Mouse (Mus musculus) left cerebral cortex, adult 18-20 months (tissue): ENCODE measurements around the gene Rps5. TPM values are rescaled to one million over a fixed set of nuclear protein-coding genes. Genes with fewer than 3 reads are reported as not detected.

Experiments used
- total RNA-seq, 2 experiments: library from RNA; stranded (reverse); gene quantifications; 2 replicates each; pipeline ENCODE4 v1.2.3; 2021

The Rps5 gene
- total RNA-seq, 2 experiments from 2014 or later = 402 to 450 TPM

Other genes with a start within 250 kb of the Rps5 start
- gene Vmn2r55, start 237.3 kb upstream of the Rps5 start, total RNA-seq = not detected
- not detected for gene Vmn2r56, start 187.3 kb upstream of the Rps5 start, total RNA-seq
- gene Zscan18, start 118.7 kb upstream of the Rps5 start, total RNA-seq = 10 to 100 TPM; 21.2 to 22.8 TPM
- gene Zfp329, start 103.4 kb upstream of the Rps5 start, total RNA-seq = 10 to 100 TPM; 20.7 to 25.6 TPM
- 10 to 100 TPM; 14.7 to 16.2 TPM for gene Zfp110, start 87.5 kb upstream of the Rps5 start, total RNA-seq
- gene Zfp128, start 41.1 kb upstream of the Rps5 start, total RNA-seq = 1 to 10 TPM; 6.2 to 7.4 TPM
- gene Zscan22, start 24.5 kb upstream of the Rps5 start, total RNA-seq = 10 to 100 TPM; 15.7 to 16.2 TPM
- under 1 TPM; 0.59 to 0.60 TPM for gene Rnf225, start 5.1 kb downstream of the Rps5 start, total RNA-seq
- gene Zfp324, start 43.5 kb downstream of the Rps5 start, total RNA-seq = 1 to 10 TPM; 9.4 to 9.6 TPM
- gene Zfp446, start 55.6 kb downstream of the Rps5 start, total RNA-seq = 1 to 10 TPM; 7.9 to 8.1 TPM
- gene Slc27a5, start 75.9 kb downstream of the Rps5 start, total RNA-seq = under 1 TPM in 1 of 2 experiments, not detected in 1; 0.28 TPM
- gene Trim28, start 76.8 kb downstream of the Rps5 start, total RNA-seq = 100 to 1,000 TPM; 206 to 207 TPM
- 10 to 100 TPM; 35.3 to 38.3 TPM for gene Zbtb45, start 87.7 kb downstream of the Rps5 start, total RNA-seq
- gene Chmp2a, start 112.5 kb downstream of the Rps5 start, total RNA-seq = 100 to 1,000 TPM; 132 to 156 TPM
- gene Ube2m, start 116.0 kb downstream of the Rps5 start, total RNA-seq = 100 to 1,000 TPM; 234 to 240 TPM
- gene Mzf1, start 132.5 kb downstream of the Rps5 start, total RNA-seq = 10 to 100 TPM in 1 of 2 experiments, 1 to 10 TPM in 1; 9.4 to 10.0 TPM
- not detected for gene Vmn1r85, start 172.9 kb downstream of the Rps5 start, total RNA-seq
- gene Vmn1r86, start 197.6 kb downstream of the Rps5 start, total RNA-seq = not detected
- not detected for gene Vmn1r87, start 217.9 kb downstream of the Rps5 start, total RNA-seq
- gene Vmn1r88, start 237.3 kb downstream of the Rps5 start, total RNA-seq = under 1 TPM; 0.05 to 0.14 TPM